Mouse (Mus musculus) gastrocnemius, postnatal 10 days (tissue): ENCODE measurements at regions not wholly inside any gene's neighbourhood (a gene's known extent, or its start where the extent isn't known, plus 50 kb on each side); places are given as distances from the start of the nearest gene placed in this dataset.

Source experiments
- DNase-seq: peaks from one replicate; pipeline ENCODE4 v3.0.0; 2021; ENCODE audit warnings: mixed read lengths

DNA sequence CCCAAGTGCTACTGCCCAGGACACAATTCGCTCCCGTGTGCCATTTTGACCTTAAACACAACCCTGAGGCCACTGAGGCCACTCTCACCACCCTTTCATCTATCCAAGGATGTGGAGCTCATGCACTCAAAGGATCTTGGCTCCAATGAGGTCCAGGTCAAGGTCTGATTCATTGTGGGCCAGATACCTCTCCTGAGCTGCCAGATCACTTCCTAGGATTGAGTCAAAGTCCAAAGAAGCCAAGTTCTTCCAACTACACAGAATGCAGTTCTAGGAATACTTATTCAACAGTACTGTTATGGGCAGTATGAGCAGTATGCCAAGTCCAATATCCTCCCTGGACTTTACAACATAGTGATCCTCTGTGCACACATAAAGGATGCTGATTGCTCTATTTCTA is 304.9 kb downstream of the Inhba start:
- no peak for DNase-seq

- DNase-seq = no peak
Measured at GRCm38 (mm10) chr13:16317412-16317811, 305.8 kb downstream of the Inhba start.

GRCm38 (mm10) chr13:16320392-16320791 is 308.7 kb downstream of the Inhba start:
- no peak for DNase-seq

DNA sequence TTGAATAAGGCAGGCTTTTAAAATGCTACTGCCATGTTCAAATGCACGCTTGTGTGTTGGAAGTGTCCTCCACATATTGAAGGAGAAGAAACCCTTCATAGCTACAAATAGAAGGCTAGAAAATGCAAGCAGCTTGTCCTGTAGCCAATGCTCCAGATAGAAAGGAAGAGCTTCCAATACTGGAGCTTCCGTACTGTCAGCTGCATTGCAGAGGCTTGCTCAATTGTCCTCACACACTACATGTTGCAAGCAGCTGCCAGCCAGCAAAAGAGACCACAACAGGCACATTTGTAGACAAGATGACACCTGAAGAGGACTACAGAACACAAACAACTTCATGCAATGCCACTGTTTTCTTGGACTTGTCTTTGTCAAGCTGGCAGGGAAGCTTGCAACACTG is 314.0 kb downstream of the Inhba start:
- DNase-seq = no peak

DNA sequence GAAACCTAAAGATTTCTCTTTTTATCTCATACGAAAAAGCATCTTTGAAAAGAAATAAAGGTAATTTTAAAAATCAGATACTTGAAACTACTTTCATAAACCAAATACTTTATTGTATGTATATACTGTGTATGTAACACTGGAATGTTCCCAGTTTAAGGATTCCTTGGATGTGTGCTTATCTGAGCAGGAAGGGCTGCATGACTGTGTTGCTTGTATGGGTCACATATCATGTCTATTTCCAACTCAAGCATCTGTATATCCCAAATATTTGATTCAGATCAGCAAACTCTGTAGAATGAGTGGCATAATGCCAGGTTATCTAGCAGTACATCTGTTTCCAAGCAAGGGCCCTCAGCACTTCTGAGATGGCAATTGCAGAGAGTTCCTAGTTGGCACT is 330.1 kb downstream of the Inhba start:
- no peak for DNase-seq

DNA sequence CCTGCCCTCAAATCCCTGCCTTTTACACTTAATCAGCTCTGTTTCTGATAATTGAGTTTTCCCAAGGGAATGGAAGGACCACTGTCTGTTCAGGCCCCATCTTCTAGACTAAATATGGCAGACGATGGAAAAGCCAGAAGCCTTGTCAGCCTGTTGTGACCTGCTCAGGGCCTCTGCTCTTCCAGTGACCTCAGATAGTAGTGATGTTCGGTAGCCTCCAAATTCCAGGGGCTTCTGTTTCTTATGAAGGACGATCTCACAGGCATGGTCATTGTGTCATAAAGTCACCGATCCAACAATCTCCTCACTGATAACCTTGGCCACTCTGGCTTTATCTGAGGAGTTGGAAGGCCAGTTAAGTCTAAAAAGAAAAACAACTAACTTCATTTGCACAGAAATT is 330.5 kb downstream of the Inhba start:
- no peak for DNase-seq

GRCm38 (mm10) chr13:16343280-16343945 is 331.8 kb downstream of the Inhba start:
- no peak for DNase-seq

DNA sequence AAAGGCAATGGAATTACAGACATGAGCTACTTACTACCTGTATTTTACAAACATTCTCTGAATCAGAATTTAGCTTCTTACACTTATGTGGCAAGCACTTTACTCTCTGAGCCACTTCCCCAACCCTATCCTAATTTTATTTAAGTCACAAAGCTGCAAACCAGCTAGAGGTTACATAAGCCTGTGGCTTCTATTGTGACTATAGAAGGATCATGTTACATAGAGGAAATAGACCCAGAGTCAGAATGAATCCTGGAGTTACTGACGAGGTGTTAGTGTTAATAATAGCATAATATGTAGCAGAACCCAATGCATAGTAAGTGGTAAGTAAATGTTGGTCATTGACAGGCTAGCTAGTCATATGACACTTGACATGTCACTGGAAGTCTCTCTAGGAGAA is 337.7 kb downstream of the Inhba start:
- no peak for DNase-seq

DNA sequence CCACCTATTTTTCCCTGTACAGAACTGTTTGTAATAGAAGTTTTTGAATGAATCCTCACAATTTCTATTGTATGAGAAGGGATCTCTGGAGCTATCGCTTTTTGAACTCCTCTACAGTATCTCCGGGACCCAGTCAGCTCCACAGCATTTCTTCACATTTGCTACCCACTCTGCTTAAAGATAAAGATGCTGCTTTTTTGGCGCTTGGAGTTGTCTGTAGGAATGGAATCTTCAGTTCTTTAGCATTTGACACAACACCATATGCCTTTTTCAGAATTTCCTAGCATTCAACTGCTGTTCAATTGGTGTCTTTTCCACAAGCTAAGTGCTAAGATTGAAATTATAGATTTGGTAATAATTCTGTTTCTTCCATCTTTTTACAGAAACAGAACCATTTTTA is 338.4 kb downstream of the Inhba start:
- no peak for DNase-seq

- no peak for DNase-seq
Measured at GRCm38 (mm10) chr13:16355316-16355715, 343.7 kb downstream of the Inhba start.

GRCm38 (mm10) chr13:16379492-16379891 is 367.8 kb downstream of the Inhba start:
- DNase-seq = no peak

GRCm38 (mm10) chr13:16379949-16380348 is 368.3 kb downstream of the Inhba start:
- no peak for DNase-seq

GRCm38 (mm10) chr13:16382936-16383511 is 371.4 kb downstream of the Inhba start:
- DNase-seq = no peak

GRCm38 (mm10) chr13:16416356-16417019 is 404.8 kb downstream of the Inhba start:
- no peak for DNase-seq

DNA sequence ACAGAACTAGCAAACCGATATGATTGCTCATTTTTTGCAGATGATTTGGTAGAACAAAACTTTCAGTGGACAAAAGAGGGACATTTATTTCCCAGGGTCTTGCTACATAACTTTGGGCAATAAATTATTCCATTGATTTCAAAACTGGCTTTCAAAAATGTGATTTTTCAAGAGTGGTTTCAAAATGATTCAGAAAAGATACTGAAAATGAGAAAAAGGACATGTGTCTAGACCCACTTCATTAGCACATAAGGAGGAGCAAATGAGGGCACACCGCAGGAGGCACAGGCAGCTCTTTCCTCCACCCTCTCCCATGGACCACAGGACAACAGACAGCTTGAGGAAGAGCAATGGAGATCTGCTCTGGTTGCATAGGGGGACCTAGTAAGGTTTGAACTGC is 412.5 kb downstream of the Inhba start:
- DNase-seq = no peak

DNA sequence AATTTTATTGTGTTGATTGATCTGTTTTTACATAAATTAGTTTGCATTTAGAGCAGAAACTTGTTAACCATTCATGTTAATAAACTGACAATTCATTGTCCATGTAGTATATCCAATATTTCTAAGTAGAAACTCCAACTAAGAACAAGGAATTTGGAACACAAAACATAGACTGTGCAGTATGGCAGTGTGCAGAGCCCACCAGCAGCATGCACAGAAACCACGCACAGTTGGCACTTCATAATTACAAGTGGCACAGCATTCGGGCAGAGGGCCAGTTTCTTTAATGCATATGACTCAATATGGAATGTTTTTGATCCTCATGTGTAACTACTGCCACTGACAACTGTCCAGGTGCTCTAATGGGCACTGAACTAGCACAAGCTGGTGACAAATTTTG is 423.8 kb downstream of the Inhba start:
- DNase-seq = no peak

DNA sequence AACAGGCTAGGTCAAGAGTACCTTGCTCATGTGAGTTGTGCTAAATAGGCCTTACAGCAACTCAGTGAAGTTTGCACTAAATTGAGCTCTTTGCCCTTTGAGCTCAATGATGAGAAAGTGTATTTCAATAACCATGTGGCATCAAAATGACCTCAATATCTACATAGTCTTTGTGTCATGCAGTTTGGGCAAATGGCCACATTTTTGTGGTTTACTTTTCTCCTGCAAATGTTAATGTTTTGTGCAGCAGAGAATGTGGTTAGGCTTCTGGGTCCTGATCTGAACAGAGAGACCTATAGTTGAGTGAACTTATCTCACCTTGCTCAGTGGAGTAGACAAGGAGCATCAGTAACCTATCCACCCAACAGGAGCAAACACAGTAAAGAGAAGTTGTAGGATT is 441.6 kb downstream of the Inhba start:
- DNase-seq = no peak

- no peak for DNase-seq
Measured at GRCm38 (mm10) chr13:16459743-16460142, 448.1 kb downstream of the Inhba start.

DNA sequence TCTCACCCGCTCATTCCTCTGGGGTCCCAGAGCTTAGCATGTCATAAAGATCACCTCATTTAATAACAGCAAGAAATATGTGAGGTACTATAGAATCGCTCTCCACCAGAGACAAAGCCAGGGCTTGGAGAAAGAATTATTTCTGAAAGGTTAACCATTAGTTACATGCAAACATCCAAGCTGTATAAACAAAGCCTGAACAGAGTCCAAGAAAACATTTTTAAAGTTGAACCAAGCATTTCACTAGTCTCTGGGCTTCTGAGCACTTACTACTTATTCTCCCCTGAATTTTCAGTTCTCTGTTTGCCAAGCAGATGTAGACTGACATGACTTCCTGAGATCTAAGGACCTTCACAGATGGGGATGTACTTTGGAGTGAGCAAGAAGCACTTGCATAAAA is 450.0 kb downstream of the Inhba start:
- DNase-seq = no peak

GRCm38 (mm10) chr13:16464823-16465222 is 453.2 kb downstream of the Inhba start:
- DNase-seq = no peak

GRCm38 (mm10) chr13:16465317-16465716 is 453.7 kb downstream of the Inhba start:
- DNase-seq = no peak

DNA sequence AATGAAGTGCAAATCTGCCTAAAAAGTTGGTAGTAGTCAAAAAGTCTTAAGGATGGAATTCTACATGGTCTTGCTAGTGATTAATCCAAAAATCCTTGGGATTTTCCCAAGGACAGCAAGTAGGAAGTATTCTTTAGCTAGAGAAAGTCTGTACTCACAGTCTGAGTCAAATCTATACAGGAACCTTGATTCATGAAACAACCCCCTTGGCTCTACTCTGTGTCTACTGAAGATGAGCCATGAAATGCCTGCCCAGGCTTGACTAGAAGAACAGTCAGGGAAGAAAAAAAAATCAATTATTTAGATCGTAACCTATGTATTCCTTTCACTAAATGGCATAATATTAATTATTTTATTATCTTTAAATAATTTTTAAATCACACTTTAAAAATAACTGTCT is 454.2 kb downstream of the Inhba start:
- DNase-seq = no peak

DNA sequence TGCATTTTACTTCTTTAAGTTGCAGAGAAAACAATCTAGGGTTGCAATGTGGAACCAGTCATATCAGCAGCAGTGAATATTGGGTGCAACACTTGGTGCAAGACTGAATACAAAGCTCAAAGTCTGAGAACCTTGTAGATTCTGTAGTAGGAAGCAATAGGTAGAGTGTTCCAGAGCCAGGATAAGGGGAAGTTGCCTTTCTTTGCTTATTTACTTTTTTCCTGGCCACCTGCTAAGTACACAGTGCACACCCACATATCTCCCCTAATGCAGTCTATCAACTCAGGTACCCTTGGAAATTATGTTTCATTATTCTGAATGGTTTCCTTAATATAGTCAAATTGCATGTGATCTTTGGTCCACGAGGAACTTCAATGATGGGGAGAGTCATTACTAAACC is 464.9 kb downstream of the Inhba start:
- DNase-seq = no peak

DNA sequence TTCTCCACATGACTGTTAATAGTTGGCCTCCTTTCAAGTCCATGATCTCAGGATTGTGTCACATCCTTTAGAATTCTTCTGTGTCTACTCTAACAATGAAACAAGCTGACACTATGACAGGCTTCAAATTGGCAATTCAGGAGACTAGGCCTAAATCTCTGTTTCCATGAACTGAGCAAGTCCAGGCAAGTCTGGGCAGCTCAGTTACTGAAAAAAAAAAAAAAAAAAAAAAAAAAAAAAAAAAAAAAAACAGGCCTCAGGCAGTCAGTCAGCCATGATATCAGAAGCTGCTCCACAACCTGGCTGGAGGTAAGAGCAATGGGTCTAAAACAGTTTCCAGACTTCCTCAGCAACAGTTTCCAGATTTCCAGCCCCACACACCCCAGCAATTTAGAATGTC is 475.6 kb downstream of the Inhba start:
- DNase-seq = no peak
